Mouse (Mus musculus): ENCODE results near the gene Diaph3.

- TF ChIP-seq POLR2A (IDR thresholded peaks at IDR 0.05; ENCODE audit: insufficient read depth, low read depth, low read length) (no peak), CTCF (IDR thresholded peaks at IDR 0.05) (no peak)
Measured at GRCm38 (mm10) chr14:86677015-86677414, 464.0 kb downstream of the Diaph3 start.
